Mouse (Mus musculus): ENCODE measurements around the gene Fry. TPM values are rescaled to one million over a fixed set of nuclear protein-coding genes. Genes with fewer than 3 reads are reported as not detected.

Fry gene
- polyA plus RNA-seq, 1 experiment from 2014 or later: 14.7 TPM

DNA sequence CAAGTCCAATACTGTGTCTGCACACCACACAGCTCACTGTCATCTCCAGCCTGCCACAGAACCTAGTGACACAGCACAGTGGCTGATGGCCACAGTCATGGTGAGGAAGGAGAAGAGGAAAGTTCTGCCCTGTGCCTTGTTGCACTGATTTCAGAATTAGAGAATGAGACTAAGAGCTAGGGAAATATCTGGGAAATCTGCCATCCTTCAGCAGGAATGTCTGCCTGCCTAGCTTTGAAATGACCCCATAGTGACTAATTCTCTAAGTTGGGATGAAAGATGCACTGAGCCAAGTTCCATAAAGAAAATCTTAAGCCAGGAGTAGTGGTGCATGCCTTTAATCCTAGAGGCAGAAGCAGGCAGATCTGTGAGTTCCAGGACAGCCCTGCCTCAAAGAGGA is 334.2 kb downstream of the Fry start:
- DNase-seq (ENCODE audit: low spot score): no peak
- Histone ChIP-seq H3K4me1 (no peaks in the 10 kb centered on the region), H3K27ac (no peak overlapping the region), H3K4me3 (no peak overlapping the region), H3K9me3 (peaks cover 4% of the 10 kb centered on the region), H3K27me3 (ENCODE audit: insufficient read depth, poor library complexity, severe bottlenecking) (no peaks in the 10 kb centered on the region), H3K36me3 (peaks cover 90% of the 10 kb centered on the region)

GRCm38 (mm10) chr5:150453490-150453889 is 335.0 kb downstream of the Fry start:
- H3K27ac ChIP-seq: no peak overlapping the region
- H3K36me3 ChIP-seq: peaks cover 89% of the 10 kb centered on the region
- H3K4me3 ChIP-seq: no peak overlapping the region
- DNase-seq (ENCODE audit: low spot score): no peak
- WGBS: 81% methylated on average over 4 of the region's 4 CpGs
- peaks cover 4% of the 10 kb centered on the region for H3K9me3 ChIP-seq
- H3K27me3 ChIP-seq (ENCODE audit: insufficient read depth, poor library complexity, severe bottlenecking): no peaks in the 10 kb centered on the region
- no peaks in the 10 kb centered on the region for H3K4me1 ChIP-seq

- Histone ChIP-seq H3K4me3 (no peak overlapping the region), H3K4me1 (no peaks in the 10 kb centered on the region), H3K27ac (no peak overlapping the region), H3K9me3 (peaks cover 1% of the 10 kb centered on the region), H3K36me3 (peaks cover 76% of the 10 kb centered on the region), H3K27me3 (ENCODE audit: insufficient read depth, poor library complexity, severe bottlenecking) (no peaks in the 10 kb centered on the region)
- DNase-seq (ENCODE audit: low spot score): no peak
- WGBS: 91% methylated on average over 17 of the region's 17 CpGs
These were observed 338.9 kb downstream of the Fry start for GRCm38 (mm10) chr5:150457165-150457903.

DNA sequence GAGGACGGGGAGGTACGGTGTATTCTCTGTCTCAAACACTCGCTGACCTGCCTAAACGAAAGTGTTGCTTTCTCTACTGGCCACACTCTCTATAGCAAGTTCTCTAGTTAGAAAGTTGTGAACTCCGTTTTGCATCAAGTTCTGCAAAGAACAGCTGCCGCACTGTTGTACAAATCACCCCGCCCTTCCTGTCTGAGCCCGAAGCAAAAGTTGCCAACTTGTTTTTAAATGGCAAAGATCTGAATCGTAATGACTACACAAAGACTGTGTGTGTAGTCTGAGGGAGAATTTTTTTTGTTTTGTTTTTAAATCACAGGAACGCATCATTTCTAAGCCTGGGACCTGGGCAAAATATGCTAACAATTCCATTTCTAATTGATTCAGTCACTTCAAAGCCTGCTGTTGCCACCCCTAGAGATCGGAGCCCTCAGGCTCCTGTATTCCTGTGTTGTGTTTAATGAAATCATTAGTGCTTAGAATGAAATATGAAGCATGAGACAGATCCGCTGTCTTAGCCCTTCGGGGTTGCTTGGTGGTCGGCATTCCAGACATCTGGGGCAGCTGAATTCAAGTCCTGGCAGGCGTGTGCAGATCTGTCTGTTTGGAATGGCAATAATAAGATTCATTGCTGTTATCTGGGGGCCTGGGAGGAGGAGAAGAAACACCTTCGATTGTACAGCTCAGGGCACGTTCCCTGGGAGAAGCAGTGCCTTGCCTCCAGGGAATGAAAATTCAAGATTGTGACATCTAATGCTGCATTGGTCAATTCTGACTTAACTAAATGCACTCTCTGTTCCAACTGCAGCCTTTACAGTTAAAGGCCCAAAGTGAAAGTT is 339.7 kb downstream of the Fry start:
- peaks cover 68% of the 10 kb centered on the region for H3K36me3 ChIP-seq
- WGBS: 78% methylated on average over 17 of the region's 17 CpGs

GRCm38 (mm10) chr5:150459801-150460200 is 341.4 kb downstream of the Fry start:
- Histone ChIP-seq H3K27ac (no peak overlapping the region), H3K36me3 (peaks cover 59% of the 10 kb centered on the region), H3K9me3 (no peaks in the 10 kb centered on the region), H3K4me3 (no peak overlapping the region), H3K4me1 (no peaks in the 10 kb centered on the region), H3K27me3 (ENCODE audit: insufficient read depth, poor library complexity, severe bottlenecking) (no peaks in the 10 kb centered on the region)
- DNase-seq (ENCODE audit: low spot score): no peak
- 78% methylated on average over 4 of the region's 4 CpGs for WGBS

More for the DNA sequence above, 339.7 kb downstream of the Fry start:
- H3K9me3 ChIP-seq: no peaks in the 10 kb centered on the region
- no peaks in the 10 kb centered on the region for H3K27me3 ChIP-seq (ENCODE audit: insufficient read depth, poor library complexity, severe bottlenecking)
- no peaks in the 10 kb centered on the region for H3K4me1 ChIP-seq
- DNase-seq (ENCODE audit: low spot score): no peak
- H3K27ac ChIP-seq: no peak overlapping the region
- no peak overlapping the region for H3K4me3 ChIP-seq

GRCm38 (mm10) chr5:150464721-150465120 is 346.3 kb downstream of the Fry start:
- Histone ChIP-seq H3K4me3 (no peak overlapping the region), H3K36me3 (peaks cover 24% of the 10 kb centered on the region), H3K27me3 (ENCODE audit: insufficient read depth, poor library complexity, severe bottlenecking) (no peaks in the 10 kb centered on the region), H3K9me3 (no peaks in the 10 kb centered on the region), H3K27ac (no peak overlapping the region), H3K4me1 (peaks cover 16% of the 10 kb centered on the region; the same call in 1 of the 2 replicates)
- WGBS: 50% methylated on average over 3 of the region's 3 CpGs
- DNase-seq (ENCODE audit: low spot score): no peak

- DNase-seq (ENCODE audit: low spot score): no peak
- H3K9me3 ChIP-seq: no peaks in the 10 kb centered on the region
- no peak overlapping the region for H3K27ac ChIP-seq
- 86% methylated on average over 6 of the region's 6 CpGs for WGBS
- peaks cover 22% of the 10 kb centered on the region for H3K36me3 ChIP-seq
- H3K4me1 ChIP-seq: peaks cover 18% of the 10 kb centered on the region; the same call in 1 of the 2 replicates
- no peaks in the 10 kb centered on the region for H3K27me3 ChIP-seq (ENCODE audit: insufficient read depth, poor library complexity, severe bottlenecking)
- no peak overlapping the region for H3K4me3 ChIP-seq
These were observed 346.8 kb downstream of the Fry start for GRCm38 (mm10) chr5:150465218-150465617.

GRCm38 (mm10) chr5:150466132-150466531 is 347.7 kb downstream of the Fry start:
- Histone ChIP-seq H3K27ac (peak overlapping the region; percentile 62; the same call in 1 of the 2 replicates), H3K36me3 (peaks cover 22% of the 10 kb centered on the region), H3K9me3 (no peaks in the 10 kb centered on the region), H3K4me3 (no peak overlapping the region), H3K4me1 (peaks cover 18% of the 10 kb centered on the region; the same call in 1 of the 2 replicates), H3K27me3 (ENCODE audit: insufficient read depth, poor library complexity, severe bottlenecking) (no peaks in the 10 kb centered on the region)
- 58% methylated on average over 12 of the region's 12 CpGs for WGBS
- peak; percentile 88 for DNase-seq (ENCODE audit: low spot score)

GRCm38 (mm10) chr5:150468431-150468830 is 350.0 kb downstream of the Fry start:
- H3K4me3 ChIP-seq: no peak overlapping the region
- peaks cover 18% of the 10 kb centered on the region; the same call in 1 of the 2 replicates for H3K4me1 ChIP-seq
- H3K9me3 ChIP-seq: no peaks in the 10 kb centered on the region
- no peak for DNase-seq (ENCODE audit: low spot score)
- H3K27ac ChIP-seq: peak overlapping the region; percentile 49; the same call in 1 of the 2 replicates
- no peaks in the 10 kb centered on the region for H3K27me3 ChIP-seq (ENCODE audit: insufficient read depth, poor library complexity, severe bottlenecking)
- 54% methylated on average over 6 of the region's 6 CpGs for WGBS
- peaks cover 44% of the 10 kb centered on the region for H3K36me3 ChIP-seq

DNA sequence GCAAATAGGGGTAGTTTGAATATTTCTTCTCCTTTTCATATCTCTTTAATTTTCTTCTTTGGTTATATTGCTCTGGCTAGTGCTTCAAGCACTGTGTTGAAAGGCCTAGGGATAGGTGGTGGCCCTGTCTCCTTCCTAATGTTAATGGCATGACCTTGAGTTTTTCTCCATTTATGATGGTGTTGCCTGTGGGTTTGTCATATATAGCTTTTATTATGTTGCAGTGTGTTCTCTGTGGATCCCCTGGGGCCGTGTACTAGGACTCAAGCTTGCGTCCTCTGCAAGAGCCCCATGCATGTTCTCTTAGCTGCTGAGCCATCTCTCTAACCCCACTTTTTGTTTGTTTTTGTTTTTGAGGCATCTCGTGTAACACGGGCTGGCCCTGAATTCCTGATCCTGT is 358.9 kb downstream of the Fry start:
- no peaks in the 10 kb centered on the region for H3K27me3 ChIP-seq (ENCODE audit: insufficient read depth, poor library complexity, severe bottlenecking)
- no peak overlapping the region; the same call in 1 of the 2 replicates for H3K27ac ChIP-seq
- no peak for DNase-seq (ENCODE audit: low spot score)
- no peaks in the 10 kb centered on the region for H3K4me1 ChIP-seq
- WGBS: 71% methylated on average over 4 of the region's 4 CpGs
- peaks cover 58% of the 10 kb centered on the region for H3K36me3 ChIP-seq
- H3K9me3 ChIP-seq: no peaks in the 10 kb centered on the region
- H3K4me3 ChIP-seq: no peak overlapping the region

DNA sequence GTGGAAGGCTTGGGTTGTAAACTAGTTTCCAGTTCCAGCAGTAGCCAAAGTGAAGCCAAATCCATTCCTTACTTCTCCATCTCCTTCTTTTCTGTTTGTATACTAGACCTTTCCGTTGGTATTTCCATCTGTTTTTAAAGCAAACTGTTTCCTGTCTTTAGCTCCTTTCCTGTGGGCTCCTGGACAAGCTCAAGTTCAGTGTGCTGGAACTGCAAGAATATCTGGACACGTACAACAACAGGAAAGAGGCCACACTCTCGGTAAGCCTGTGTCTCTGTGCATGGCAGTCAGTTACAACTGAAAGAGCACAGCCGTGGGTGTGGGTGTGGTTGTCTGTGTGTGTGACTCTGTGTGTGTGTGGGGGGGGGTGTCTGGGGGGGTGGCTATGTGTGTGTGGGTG is 360.2 kb downstream of the Fry start:
- Histone ChIP-seq H3K27me3 (ENCODE audit: insufficient read depth, poor library complexity, severe bottlenecking) (no peaks in the 10 kb centered on the region), H3K4me3 (no peak overlapping the region), H3K36me3 (peaks cover 59% of the 10 kb centered on the region), H3K27ac (peak overlapping the region; percentile 69; the same call in 1 of the 2 replicates), H3K4me1 (no peaks in the 10 kb centered on the region), H3K9me3 (no peaks in the 10 kb centered on the region)
- no peak for DNase-seq (ENCODE audit: low spot score)
- 66% methylated on average over 4 of the region's 4 CpGs for WGBS

DNA sequence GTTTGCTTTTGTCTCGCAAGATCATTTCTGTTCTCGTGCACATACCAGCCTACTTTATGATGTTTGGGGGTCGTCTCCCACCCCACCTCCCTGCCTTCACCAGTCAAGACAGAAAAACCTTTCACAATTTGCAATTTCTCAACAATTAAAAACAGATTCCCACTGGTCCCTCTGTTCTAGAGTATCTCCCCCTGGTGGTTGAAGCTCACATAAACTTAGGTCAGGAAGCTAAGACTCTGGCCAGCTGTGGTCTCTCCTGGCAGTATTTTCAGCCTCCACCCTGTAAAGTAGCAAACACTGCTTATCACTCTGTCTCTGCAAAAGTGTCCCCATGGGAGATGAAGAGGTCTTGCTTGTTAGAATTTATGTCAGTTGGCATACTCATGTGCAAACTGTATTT is 366.8 kb downstream of the Fry start:
- Histone ChIP-seq H3K4me3 (no peak overlapping the region), H3K4me1 (no peaks in the 10 kb centered on the region), H3K9me3 (no peaks in the 10 kb centered on the region), H3K36me3 (peaks cover 46% of the 10 kb centered on the region), H3K27ac (no peak overlapping the region), H3K27me3 (ENCODE audit: insufficient read depth, poor library complexity, severe bottlenecking) (no peaks in the 10 kb centered on the region)
- DNase-seq (ENCODE audit: low spot score): no peak
- WGBS: 62% methylated on average over 3 of the region's 3 CpGs

DNA sequence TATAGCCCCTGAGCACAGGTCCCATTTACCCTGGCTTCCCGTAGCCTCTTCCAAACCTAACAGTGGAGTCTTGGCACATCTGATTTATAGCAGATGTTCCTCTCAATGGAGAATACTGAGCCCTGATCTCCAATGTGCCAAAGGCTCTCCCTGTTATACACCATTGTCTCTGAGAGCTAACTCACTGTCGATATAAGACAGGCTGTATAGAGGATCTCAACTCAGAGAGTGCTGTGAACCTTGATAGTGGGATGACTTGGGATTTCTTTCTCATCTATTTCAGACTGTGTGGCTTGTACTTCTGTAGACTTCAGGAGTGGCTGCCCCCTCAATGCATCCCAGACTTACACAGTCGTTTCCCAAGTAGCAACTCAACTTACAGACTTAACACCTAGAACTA is 371.8 kb downstream of the Fry start:
- Histone ChIP-seq H3K36me3 (peaks cover 14% of the 10 kb centered on the region; the same call in 1 of the 2 replicates), H3K4me1 (no peaks in the 10 kb centered on the region), H3K4me3 (no peak overlapping the region), H3K9me3 (no peaks in the 10 kb centered on the region), H3K27ac (no peak overlapping the region), H3K27me3 (ENCODE audit: insufficient read depth, poor library complexity, severe bottlenecking) (no peaks in the 10 kb centered on the region)
- 79% methylated on average over 3 of the region's 3 CpGs for WGBS
- DNase-seq (ENCODE audit: low spot score): no peak

Measured in heart, embryonic 10.5 days (tissue).